Mouse (Mus musculus) hindbrain, embryonic 15.5 days (tissue): Measurements from ENCODE around the gene Foxa1. TPM values are rescaled to one million over a fixed set of nuclear protein-coding genes. Genes with fewer than 3 reads are reported as not detected.

Experiments used
- ATAC-seq: fragments of 200-750 bp; cut with Nextera tagmentation; 2 replicates; pipeline ENCODE4 v1.8.0; 2017; ENCODE audit warnings: low read depth, moderate number of reproducible peaks, moderate TSS enrichment; ENCODE audit not compliant: low FRiP score
- H3K27ac ChIP-seq: fragments of 300-500 bp; sonication (generic); replicated peaks from 2 replicates; pipeline ENCODE4 v1.5.1; 2015; ENCODE audit warnings: mild to moderate bottlenecking, inconsistent platforms
- H3K27me3 ChIP-seq: fragments of 300-500 bp; sonication (generic); 2 replicates; pipeline ENCODE4 v1.6.1; 2015; ENCODE audit warnings: control low read depth, inconsistent platforms
- H3K36me3 ChIP-seq: fragments of 300-500 bp; sonication (generic); 2 replicates; pipeline ENCODE4 v1.6.1; 2015; ENCODE audit warnings: control low read depth, inconsistent platforms
- H3K4me1 ChIP-seq: fragments of 300-500 bp; sonication (generic); replicated peaks from 2 replicates; pipeline ENCODE4 v1.6.1; 2015; ENCODE audit warnings: control low read depth, inconsistent platforms
- H3K4me2 ChIP-seq: fragments of 300-500 bp; sonication (generic); 2 replicates; pipeline ENCODE4 v1.6.1; 2015; ENCODE audit warnings: moderate library complexity, mild to moderate bottlenecking, inconsistent platforms
- H3K4me3 ChIP-seq: fragments of 300-500 bp; sonication (generic); 2 replicates; pipeline ENCODE4 v1.5.1; 2015; ENCODE audit warnings: mild to moderate bottlenecking, inconsistent platforms
- H3K9ac ChIP-seq: fragments of 300-500 bp; sonication (generic); 2 replicates; pipeline ENCODE4 v1.6.1; 2015; ENCODE audit warnings: inconsistent platforms
- H3K9me3 ChIP-seq: fragments of 300-500 bp; sonication (generic); 2 replicates; pipeline ENCODE4 v1.6.1; 2016; ENCODE audit warnings: control low read depth, inconsistent platforms
- WGBS: fragments of 180-500 bp; shearing (Covaris S2); methylation state at CpG from one replicate; pipeline ENCODE4 v1.1.7; 2015; 5-methylcytosine and 5-hydroxymethylcytosine counted together
- polyA plus RNA-seq: library from polyadenylated mRNA; unstranded; fragments of >200 nt; fragmentation: Nextera tagmentation; extraction: Ambion mirVana; gene quantifications from 2 replicates; pipeline ENCODE4 v1.2.1, GENCODE M21; 2015

Gene Foxa1
- polyA plus RNA-seq, 1 experiment from 2014 or later = 1.2 TPM

DNA sequence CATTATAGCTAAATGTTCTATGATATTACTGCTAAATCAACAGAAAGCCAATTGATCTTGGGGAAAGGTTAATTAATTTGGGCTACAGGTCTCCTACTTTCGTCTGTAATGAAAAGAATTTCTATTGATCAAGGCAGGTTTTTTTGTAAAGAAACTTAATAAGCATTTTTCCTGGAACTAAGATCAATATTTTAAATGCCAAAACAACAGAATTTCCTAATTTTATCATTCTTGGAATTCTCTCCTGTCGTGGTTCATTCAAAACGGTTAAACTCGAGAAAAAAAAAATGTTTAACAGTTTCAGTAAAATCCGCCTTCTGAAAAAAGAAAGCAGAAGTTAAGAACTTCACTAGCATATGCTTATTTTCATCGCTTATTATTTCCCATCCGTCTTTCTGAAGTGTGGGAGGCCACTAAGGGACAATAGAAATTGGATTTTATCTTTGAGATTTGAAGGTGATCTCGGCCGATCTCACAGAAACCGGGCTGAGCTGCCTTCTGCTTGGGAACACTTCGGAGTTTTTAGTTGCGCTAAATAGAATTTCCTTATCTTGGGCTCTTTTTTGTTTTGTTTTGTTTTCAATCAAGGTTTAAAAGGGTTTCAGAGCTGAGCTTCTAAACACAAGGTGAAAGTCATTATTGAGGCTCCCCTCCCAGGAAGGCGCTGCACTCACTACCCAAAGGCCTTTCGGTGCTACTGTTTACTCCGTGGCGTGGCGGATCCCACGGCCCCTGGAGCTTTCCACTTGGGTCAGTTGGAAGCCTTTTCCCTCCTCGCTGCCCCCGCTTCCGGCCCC, 8.7 kb downstream of the Foxa1 start:
- no peak for ATAC-seq
- Histone ChIP-seq H3K4me1 (0 out of 2 replicates have a peak, but pooled peaks cover 8% of the 10 kb centered on the region), H3K27ac (no peak overlapping the region), H3K9me3 (no peaks in the 10 kb centered on the region), H3K27me3 (peaks cover 85% of the 10 kb centered on the region), H3K4me2 (peak overlapping the region; percentile 41), H3K36me3 (no peaks in the 10 kb centered on the region), H3K9ac (no peak overlapping the region), H3K4me3 (peak overlapping the region; percentile 13; the same call in 1 of the 2 replicates)
- under 1% methylated on average over 21 of the region's 21 CpGs for WGBS

DNA sequence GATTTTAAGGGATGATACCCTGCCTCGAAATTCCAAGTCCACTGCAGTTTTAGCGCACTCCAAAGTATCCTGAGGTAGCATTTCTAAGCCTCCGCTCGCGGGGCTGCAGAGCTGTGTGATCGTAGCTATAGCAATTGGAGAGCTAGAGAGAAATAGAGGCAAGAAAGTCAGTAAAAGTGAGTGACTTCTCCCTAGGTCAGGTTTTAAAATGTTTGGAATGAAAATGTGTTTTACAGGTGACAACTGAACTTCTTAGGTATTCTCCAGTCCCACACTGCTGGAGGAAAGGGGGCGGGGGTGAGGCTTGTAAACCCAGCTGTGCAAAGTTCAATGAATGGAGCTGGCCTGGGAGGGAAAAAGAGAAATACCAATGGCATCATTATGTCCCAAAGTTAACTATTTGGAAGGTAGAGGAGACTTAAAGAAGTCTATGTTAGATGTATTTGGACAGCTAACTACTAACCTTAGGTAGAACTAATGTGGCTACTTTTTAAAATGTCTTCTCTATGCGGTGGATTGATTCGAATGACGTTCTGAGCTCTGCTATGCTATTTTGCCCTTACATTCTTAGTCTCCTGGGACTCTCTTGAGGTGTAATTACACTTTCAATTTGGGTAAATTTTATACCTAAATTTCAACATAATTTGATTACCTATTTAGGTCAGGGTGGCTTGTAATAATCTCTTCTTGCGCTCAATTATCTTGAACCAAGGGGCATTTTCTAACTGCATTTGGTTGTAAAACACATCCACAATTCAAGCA, 9.6 kb downstream of the Foxa1 start:
- H3K4me2 ChIP-seq = no peak overlapping the region
- WGBS = 2% methylated on average over 11 of the region's 11 CpGs

DNA sequence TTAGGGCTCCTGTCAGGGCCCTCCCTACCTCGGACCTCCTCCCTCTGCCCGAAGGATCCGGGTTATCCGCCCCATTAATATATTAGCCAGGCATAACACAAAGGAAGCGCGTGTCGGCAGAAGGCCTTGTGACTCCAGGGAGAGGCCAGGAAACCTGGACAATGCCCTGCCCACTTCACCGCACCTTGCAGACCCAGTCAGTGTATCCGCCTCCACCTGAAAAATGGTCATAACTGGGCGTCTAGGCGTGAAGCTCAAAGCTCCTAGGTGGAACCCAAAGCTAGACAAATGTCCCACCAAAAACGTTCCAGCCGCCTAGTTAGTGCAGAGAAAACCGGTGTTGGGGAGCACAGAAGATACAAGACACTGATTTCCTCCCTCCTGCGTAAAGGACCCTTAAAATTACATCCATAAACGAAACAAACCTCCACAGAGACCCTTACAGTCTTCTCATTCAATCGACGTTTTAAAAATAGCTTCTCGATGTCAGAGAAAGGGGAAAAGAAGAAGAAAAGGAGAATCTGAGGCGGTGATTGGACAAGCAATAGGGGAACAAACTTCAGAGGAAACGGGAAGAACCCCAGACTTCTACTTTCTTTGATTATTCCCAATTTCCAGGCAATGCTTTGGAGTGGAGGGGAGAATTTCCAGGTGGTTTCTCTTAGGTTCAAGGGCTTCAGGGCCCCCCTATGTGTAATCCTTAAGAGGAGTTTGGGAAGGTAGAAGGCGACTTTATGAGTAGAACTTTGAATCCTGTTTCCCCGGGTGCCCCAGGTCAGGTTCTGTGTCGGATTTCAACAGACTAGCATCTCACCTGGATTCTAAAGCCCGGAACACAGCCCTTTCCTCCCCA, 10.4 kb downstream of the Foxa1 start:
- 2% methylated on average over 25 of the region's 25 CpGs for WGBS
- H3K27ac ChIP-seq = no peak overlapping the region
- H3K27me3 ChIP-seq = peaks cover 87% of the 10 kb centered on the region
- H3K4me1 ChIP-seq = 0 out of 2 replicates have a peak, but pooled peaks cover 5% of the 10 kb centered on the region
- no peaks in the 10 kb centered on the region for H3K9me3 ChIP-seq
- no peak overlapping the region for H3K4me3 ChIP-seq
- no peak overlapping the region for H3K9ac ChIP-seq
- no peaks in the 10 kb centered on the region for H3K36me3 ChIP-seq
- no peak overlapping the region for H3K4me2 ChIP-seq
- no peak for ATAC-seq

More for the DNA sequence above, 9.6 kb downstream of the Foxa1 start:
- H3K9ac ChIP-seq = no peak overlapping the region
- no peak for ATAC-seq
- H3K4me1 ChIP-seq = 0 out of 2 replicates have a peak, but pooled peaks cover 5% of the 10 kb centered on the region
- H3K4me3 ChIP-seq = no peak overlapping the region
- peaks cover 85% of the 10 kb centered on the region for H3K27me3 ChIP-seq
- H3K9me3 ChIP-seq = no peaks in the 10 kb centered on the region
- H3K36me3 ChIP-seq = no peaks in the 10 kb centered on the region
- no peak overlapping the region for H3K27ac ChIP-seq

DNA sequence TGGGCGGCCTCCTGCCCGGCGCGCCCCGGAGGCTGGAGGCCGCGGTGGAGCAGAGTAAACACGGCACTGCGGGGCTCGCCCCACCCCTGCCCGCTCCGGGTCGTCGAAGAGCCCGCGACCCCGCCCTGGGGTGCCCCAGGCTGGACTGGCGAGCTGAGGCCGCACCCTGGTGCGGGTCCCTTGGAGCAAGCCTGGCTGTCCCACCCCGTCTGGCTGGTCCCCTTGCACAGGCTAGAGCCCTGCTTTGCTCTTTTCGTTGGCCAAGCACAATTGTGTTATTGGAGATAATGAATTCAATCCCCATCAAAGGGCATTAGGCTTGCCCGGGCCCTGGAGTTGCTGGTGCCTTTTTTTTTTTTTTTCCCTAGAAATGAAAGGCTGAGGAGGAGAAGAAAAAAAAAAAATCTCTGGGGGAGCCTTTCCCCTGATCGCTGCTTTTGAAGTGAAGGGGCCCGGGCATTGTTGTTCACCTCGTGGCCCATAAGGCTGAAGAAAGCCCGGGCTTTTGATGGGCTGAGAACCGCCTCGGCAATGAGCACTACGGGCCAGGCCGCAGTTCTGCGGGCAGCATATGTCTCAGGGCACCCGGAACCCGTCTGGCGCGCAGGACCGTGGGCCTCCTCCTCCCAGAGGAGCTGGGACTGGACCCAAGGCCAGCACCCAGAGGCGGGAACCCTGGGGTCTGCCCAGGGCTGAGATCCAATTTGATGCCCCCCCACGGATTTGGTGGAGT, 11.7 kb downstream of the Foxa1 start:
- Histone ChIP-seq H3K9me3 (no peaks in the 10 kb centered on the region), H3K36me3 (no peaks in the 10 kb centered on the region), H3K4me3 (no peak overlapping the region), H3K4me1 (peaks cover 8% of the 10 kb centered on the region; the same call in 1 of the 2 replicates), H3K9ac (no peak overlapping the region), H3K27me3 (peaks cover 82% of the 10 kb centered on the region), H3K27ac (no peak overlapping the region), H3K4me2 (no peak overlapping the region)
- WGBS = under 1% methylated on average over 38 of the region's 39 CpGs
- ATAC-seq = peak; percentile 79

DNA sequence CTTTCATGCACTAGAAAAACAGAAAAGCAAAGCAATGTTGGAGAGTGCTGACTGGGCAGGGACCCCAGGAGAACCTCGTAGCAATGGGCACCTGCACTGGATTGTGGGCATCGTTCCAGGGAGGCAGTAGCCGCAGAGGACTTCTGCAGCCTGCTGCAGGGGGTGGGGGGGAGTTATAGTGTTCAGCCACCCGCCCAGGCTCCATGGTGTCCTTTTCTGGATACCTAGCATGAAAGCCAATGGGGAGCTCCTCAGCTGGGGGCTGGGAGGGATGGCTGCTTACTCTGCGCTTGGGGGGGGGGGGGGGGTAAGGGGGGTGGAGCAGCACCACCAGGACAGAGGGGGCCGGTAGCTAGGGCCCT, 12.2 kb downstream of the Foxa1 start:
- Histone ChIP-seq H3K27ac (no peak overlapping the region), H3K36me3 (no peaks in the 10 kb centered on the region), H3K4me3 (no peak overlapping the region), H3K9ac (no peak overlapping the region), H3K4me1 (peaks cover 8% of the 10 kb centered on the region; the same call in 1 of the 2 replicates), H3K9me3 (no peaks in the 10 kb centered on the region), H3K4me2 (no peak overlapping the region), H3K27me3 (peaks cover 80% of the 10 kb centered on the region)
- WGBS = 0% methylated on average over 5 of the region's 6 CpGs
- ATAC-seq = peak; percentile 35; the same call in 1 of the 2 replicates

DNA sequence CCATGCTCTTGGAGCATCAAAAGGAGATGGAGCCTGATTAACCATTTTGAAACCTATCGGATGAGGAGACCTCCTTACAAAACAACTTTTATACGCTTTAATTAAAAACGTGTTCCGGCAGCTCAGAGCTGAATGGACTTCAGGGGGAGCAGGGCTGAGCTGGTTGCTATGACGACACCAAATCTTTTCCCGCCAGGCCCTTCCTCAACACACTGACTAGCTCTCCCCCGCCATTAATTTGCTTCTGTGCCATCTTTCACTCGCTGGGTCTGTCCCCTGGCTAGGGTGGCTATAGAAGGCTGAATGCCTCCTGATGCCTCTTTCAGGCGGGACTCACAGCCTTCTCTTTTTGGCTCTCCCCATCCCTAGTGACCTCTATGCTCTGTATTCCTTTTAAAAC, 16.2 kb downstream of the Foxa1 start:
- 7% methylated on average over 9 of the region's 9 CpGs for WGBS
- peaks cover 57% of the 10 kb centered on the region for H3K27me3 ChIP-seq
- H3K4me3 ChIP-seq = no peak overlapping the region
- 0 out of 2 replicates have a peak, but pooled peaks have one; percentile 47 for ATAC-seq
- H3K9ac ChIP-seq = no peak overlapping the region
- H3K27ac ChIP-seq = no peak overlapping the region
- no peaks in the 10 kb centered on the region for H3K9me3 ChIP-seq
- H3K4me1 ChIP-seq = peaks cover 3% of the 10 kb centered on the region; the same call in 1 of the 2 replicates
- no peaks in the 10 kb centered on the region for H3K36me3 ChIP-seq
- no peak overlapping the region for H3K4me2 ChIP-seq

DNA sequence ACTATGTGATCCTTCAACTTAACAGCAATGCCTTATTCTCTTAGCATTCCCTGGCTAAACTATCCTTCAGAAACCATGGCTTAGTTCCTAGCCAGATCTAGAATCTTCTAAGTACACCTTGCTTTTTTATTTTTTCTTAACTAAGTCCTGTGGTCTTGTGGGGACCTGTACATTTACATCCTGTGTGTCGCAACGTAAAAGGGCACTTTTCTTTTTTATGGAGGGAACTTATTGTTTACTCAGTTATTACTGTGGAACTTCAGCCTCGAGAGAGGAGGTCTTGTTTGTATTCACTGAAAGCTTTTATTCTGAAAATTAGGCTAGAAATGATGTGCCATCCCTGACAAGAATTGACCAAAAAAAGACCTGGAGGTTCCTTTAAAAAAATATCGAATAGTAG, 18.4 kb downstream of the Foxa1 start:
- no peak overlapping the region for H3K4me2 ChIP-seq
- peaks cover 36% of the 10 kb centered on the region for H3K27me3 ChIP-seq
- H3K4me3 ChIP-seq = no peak overlapping the region
- ATAC-seq = no peak
- H3K27ac ChIP-seq = no peak overlapping the region
- H3K9me3 ChIP-seq = no peaks in the 10 kb centered on the region
- no peaks in the 10 kb centered on the region for H3K36me3 ChIP-seq
- H3K9ac ChIP-seq = no peak overlapping the region
- WGBS = 87% methylated on average over 4 of the region's 4 CpGs
- H3K4me1 ChIP-seq = peaks cover 3% of the 10 kb centered on the region; the same call in 1 of the 2 replicates

DNA sequence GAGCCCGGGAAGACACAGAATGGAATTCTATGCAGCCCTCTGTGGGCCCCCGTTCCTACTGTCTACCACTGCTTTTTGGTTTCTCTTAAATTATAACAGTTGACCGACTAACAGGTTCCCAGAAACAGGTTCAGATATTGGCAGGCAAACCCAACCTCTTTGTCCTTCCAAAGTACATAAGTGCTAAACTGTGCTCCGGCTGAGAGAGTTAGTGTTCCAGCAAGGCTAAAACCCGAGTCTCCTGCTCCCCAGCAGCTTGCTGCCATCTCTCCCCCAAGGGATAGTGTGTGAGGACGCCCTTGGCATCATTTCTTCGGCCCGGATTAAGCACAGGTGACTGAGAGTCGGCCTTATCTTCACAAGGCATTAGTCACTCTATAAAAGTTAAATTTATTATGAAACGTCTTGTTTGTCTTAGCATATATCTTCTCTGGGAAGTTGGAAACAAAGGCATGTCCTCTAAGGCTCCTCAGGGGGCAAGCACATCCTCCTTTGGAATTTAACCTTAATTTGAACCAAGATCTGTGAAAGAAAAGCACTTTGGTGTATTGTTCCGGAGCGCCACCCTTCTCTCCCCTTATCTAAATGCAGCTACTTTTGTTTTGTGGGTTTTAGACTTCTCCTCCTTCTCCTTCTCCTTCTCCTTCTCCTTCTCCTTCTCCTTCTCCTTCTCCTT, 30.9 kb downstream of the Foxa1 start:
- ATAC-seq = no peak
- Histone ChIP-seq H3K4me1 (no peaks in the 10 kb centered on the region), H3K4me2 (no peak overlapping the region), H3K36me3 (no peaks in the 10 kb centered on the region), H3K9ac (no peak overlapping the region), H3K9me3 (no peaks in the 10 kb centered on the region), H3K4me3 (no peak overlapping the region), H3K27ac (no peak overlapping the region), H3K27me3 (no peaks in the 10 kb centered on the region)
- WGBS = 44% methylated on average over 12 of the region's 12 CpGs

DNA sequence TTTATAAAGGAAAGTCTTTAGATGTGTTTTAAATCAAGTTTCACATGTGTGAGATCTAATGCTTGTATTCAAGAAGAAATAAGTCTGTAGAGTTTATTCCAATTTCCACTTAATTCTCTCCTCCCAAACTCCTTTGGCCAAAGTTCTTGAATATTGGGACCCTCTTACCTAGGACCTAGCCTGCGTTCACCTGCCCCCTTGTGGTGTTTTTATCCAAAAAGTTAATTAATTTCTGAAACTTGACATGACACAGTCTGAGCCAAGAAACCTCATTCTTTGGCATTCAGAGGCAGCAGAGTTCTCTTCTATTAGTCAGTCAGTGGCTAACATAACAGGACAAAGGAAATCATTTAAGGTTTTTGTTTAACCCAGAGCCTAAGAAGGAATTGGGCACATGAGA, 32.2 kb downstream of the Foxa1 start:
- Histone ChIP-seq H3K9me3 (no peaks in the 10 kb centered on the region), H3K4me1 (no peaks in the 10 kb centered on the region), H3K4me2 (no peak overlapping the region), H3K9ac (no peak overlapping the region), H3K27ac (no peak overlapping the region), H3K27me3 (no peaks in the 10 kb centered on the region), H3K36me3 (no peaks in the 10 kb centered on the region), H3K4me3 (no peak overlapping the region)
- WGBS = 46% methylated on average over 1 of the region's 1 CpGs
- ATAC-seq = no peak

DNA sequence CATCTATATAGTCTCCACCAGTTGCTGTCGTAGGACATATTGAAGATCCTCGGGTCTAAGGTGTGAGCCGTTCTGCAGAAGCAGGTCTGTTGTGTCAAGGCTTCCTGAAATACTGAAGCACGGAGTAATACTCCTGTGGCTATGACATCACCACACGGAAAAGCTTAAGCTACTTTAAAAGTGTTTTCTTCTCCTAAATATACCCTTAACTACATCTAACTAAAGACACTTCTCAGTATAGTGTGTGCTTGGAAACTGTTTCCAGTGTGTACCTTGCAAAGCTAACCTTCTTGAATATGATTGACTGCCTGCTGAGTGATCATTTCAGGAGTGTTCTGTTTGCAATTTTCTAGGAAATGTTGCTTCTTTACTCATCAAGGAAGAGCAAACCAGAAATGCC, 35.2 kb downstream of the Foxa1 start:
- no peak for ATAC-seq
- Histone ChIP-seq H3K27ac (no peak overlapping the region), H3K4me1 (no peaks in the 10 kb centered on the region), H3K27me3 (no peaks in the 10 kb centered on the region), H3K36me3 (no peaks in the 10 kb centered on the region), H3K9ac (no peak overlapping the region), H3K9me3 (no peaks in the 10 kb centered on the region), H3K4me3 (no peak overlapping the region), H3K4me2 (no peak overlapping the region)
- 90% methylated on average over 5 of the region's 5 CpGs for WGBS

DNA sequence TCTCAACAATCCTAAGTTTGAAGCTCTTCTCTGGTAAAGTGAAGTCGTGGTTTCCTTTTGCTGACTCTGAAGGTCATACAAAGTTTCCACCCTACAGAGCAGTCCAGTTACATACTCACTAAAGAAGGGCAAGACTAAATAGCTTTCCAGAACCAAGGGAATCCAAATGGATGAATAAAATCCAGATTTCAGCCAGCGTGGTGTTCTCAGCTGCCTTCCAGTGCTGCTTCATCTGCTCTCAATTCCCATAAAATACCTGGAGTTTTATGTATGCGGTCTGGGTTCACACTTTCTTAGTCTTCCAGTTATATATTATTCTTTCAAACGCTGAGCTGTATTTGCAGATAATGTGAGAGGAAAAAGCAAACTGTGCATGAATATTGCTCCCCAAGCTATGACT, 35.6 kb downstream of the Foxa1 start:
- no peaks in the 10 kb centered on the region for H3K36me3 ChIP-seq
- H3K4me1 ChIP-seq = no peaks in the 10 kb centered on the region
- H3K9ac ChIP-seq = no peak overlapping the region
- no peak for ATAC-seq
- no peak overlapping the region for H3K4me3 ChIP-seq
- WGBS = 88% methylated on average over 4 of the region's 4 CpGs
- H3K27me3 ChIP-seq = no peaks in the 10 kb centered on the region
- H3K27ac ChIP-seq = no peak overlapping the region
- no peak overlapping the region for H3K4me2 ChIP-seq
- H3K9me3 ChIP-seq = no peaks in the 10 kb centered on the region
